Mouse (Mus musculus) forebrain, postnatal 0 days (tissue): ENCODE measurements around the gene Nxpe4. TPM values are rescaled to one million over a fixed set of nuclear protein-coding genes. Genes with fewer than 3 reads are reported as not detected.

Experiments used
- ATAC-seq: fragments of 200-750 bp; cut with Nextera tagmentation; 2 replicates; pipeline ENCODE4 v1.8.0; 2017; ENCODE audit warnings: mild to moderate bottlenecking, moderate library complexity
- DNase-seq: peaks from one replicate; pipeline ENCODE4 v3.0.0-alpha.2; 2015
- H3K27ac ChIP-seq: fragments of 300-500 bp; sonication (generic); 2 replicates; pipeline ENCODE4 v1.5.1; 2014; ENCODE audit warnings: low read depth, mild to moderate bottlenecking, antibody characterized with exemption, low read length, moderate library complexity, mixed read lengths
- H3K27me3 ChIP-seq: fragments of 300-500 bp; sonication (generic); 2 replicates; pipeline ENCODE4 v1.6.1; 2014; ENCODE audit warnings: mild to moderate bottlenecking, low read length, mixed read lengths; ENCODE audit not compliant: insufficient read depth
- H3K36me3 ChIP-seq: fragments of 300-500 bp; sonication (generic); 2 replicates; pipeline ENCODE4 v1.6.1; 2014; ENCODE audit warnings: mild to moderate bottlenecking, moderate library complexity; ENCODE audit not compliant: insufficient read depth
- H3K4me1 ChIP-seq: fragments of 300-500 bp; sonication (generic); 2 replicates; pipeline ENCODE4 v1.6.1; 2014; ENCODE audit warnings: antibody characterized with exemption; ENCODE audit not compliant: insufficient read depth
- H3K4me2 ChIP-seq: fragments of 300-500 bp; sonication (generic); 2 replicates; pipeline ENCODE4 v1.6.1; 2014; ENCODE audit warnings: low read depth, mild to moderate bottlenecking, moderate library complexity
- H3K4me3 ChIP-seq: fragments of 300-500 bp; sonication (generic); 2 replicates; pipeline ENCODE4 v1.5.1; 2014; ENCODE audit warnings: low read depth, low read length, mixed read lengths
- H3K9ac ChIP-seq: fragments of 300-500 bp; sonication (generic); 2 replicates; pipeline ENCODE4 v1.6.1; 2014; ENCODE audit warnings: mild to moderate bottlenecking
- H3K9me3 ChIP-seq: fragments of 300-500 bp; sonication (generic); 2 replicates; pipeline ENCODE4 v1.6.1; 2016; ENCODE audit warnings: low read length
- CTCF ChIP-seq: sonication (generic); IDR thresholded peaks from 2 replicates; pipeline ENCODE4 v1.5.1; 2016; ENCODE audit warnings: antibody characterized with exemption, control low read depth, low read depth
- WGBS: fragments of 180-500 bp; shearing (Covaris S2); extraction: QIAGEN DNeasy Blood & Tissue Kit; methylation state at CpG from one replicate; pipeline ENCODE4 v1.1.7; 2014; 5-methylcytosine and 5-hydroxymethylcytosine counted together
- polyA plus RNA-seq: library from polyadenylated mRNA; unstranded; fragments of >200 nt; fragmentation: Nextera tagmentation; extraction: Ambion mirVana; gene quantifications from 2 replicates; pipeline ENCODE4 v1.2.1, GENCODE M21; 2015
- total RNA-seq: library from RNA; depleted of rRNA; stranded (reverse); fragments of >200 nt; gene quantifications from 2 replicates; pipeline ENCODE4 v1.2.3, GENCODE M21; 2014

The Nxpe4 gene
- total and polyA plus RNA-seq, 2 experiments from 2014 or later, result 8.3 to 20.2 TPM

GRCm38 (mm10) chr9:48257741-48258423 lies 96.1 kb downstream of the Nxpe4 start:
- Histone ChIP-seq H3K9ac (no peak overlapping the region), H3K4me3 (no peak overlapping the region), H3K4me2 (no peak overlapping the region), H3K27ac (no peak overlapping the region), H3K9me3 (no peaks in the 10 kb centered on the region), H3K4me1 (no peaks in the 10 kb centered on the region), H3K27me3 (no peaks in the 10 kb centered on the region), H3K36me3 (no peaks in the 10 kb centered on the region)
- peak; percentile 76; the same call in 1 of the 2 replicates for ATAC-seq
- peak; percentile 93 for DNase-seq
- 33% methylated on average over 12 of the region's 12 CpGs for WGBS
- TF ChIP-seq CTCF, result peak; percentile 88

DNA sequence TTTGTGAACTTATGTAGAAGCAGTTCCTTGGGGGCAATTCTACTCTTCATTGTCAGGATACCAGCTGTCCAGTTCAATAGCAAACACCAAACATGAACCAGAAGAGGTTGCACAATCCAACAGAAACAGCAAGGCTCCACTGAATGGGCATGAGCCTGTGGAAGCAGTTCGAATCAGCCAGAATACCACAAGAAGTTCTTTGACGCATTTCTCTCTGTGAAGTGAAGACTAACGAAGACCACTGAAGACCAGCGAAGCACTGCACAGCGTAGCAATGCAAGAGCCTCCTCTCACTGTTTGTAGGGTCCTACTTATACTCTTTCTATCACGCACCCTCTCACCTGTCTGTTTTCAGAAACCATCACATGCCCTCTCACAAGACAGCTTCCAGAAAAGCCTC lies 102.8 kb downstream of the Nxpe4 start:
- Histone ChIP-seq H3K9me3 (no peaks in the 10 kb centered on the region), H3K4me3 (no peak overlapping the region), H3K36me3 (no peaks in the 10 kb centered on the region), H3K27me3 (no peaks in the 10 kb centered on the region), H3K4me1 (peaks cover 5% of the 10 kb centered on the region), H3K27ac (no peak overlapping the region), H3K9ac (no peak overlapping the region), H3K4me2 (no peak overlapping the region)
- ATAC-seq, result no peak
- WGBS, result 76% methylated on average over 6 of the region's 6 CpGs
- TF ChIP-seq CTCF, result no peak
- DNase-seq, result no peak

- DNase-seq (no peak), ATAC-seq (no peak)
- Histone ChIP-seq H3K4me2 (no peak overlapping the region), H3K9me3 (no peaks in the 10 kb centered on the region), H3K9ac (no peak overlapping the region), H3K4me3 (no peak overlapping the region), H3K27ac (no peak overlapping the region), H3K27me3 (no peaks in the 10 kb centered on the region), H3K4me1 (peaks cover 5% of the 10 kb centered on the region), H3K36me3 (no peaks in the 10 kb centered on the region)
- WGBS, result 36% methylated on average over 4 of the region's 4 CpGs
- no peak for TF ChIP-seq CTCF
These were observed 103.7 kb downstream of the Nxpe4 start for GRCm38 (mm10) chr9:48265491-48265890.

GRCm38 (mm10) chr9:48266286-48267027 lies 104.6 kb downstream of the Nxpe4 start:
- Histone ChIP-seq H3K9ac (peak overlapping the region; percentile 44), H3K4me2 (peak overlapping the region; percentile 92), H3K27me3 (no peaks in the 10 kb centered on the region), H3K36me3 (no peaks in the 10 kb centered on the region), H3K4me3 (peak overlapping the region; percentile 43), H3K9me3 (no peaks in the 10 kb centered on the region), H3K4me1 (peaks cover 5% of the 10 kb centered on the region), H3K27ac (no peak overlapping the region)
- peak; percentile 90 for DNase-seq
- WGBS, result 9% methylated on average over 21 of the region's 21 CpGs
- peak; percentile 85 for TF ChIP-seq CTCF
- peak; percentile 93 for ATAC-seq

GRCm38 (mm10) chr9:48267028-48267441 lies 105.2 kb downstream of the Nxpe4 start:
- H3K4me3 ChIP-seq, result peak overlapping the region; percentile 43
- peak overlapping the region; percentile 44 for H3K9ac ChIP-seq
- DNase-seq (no peak), ATAC-seq (peak; percentile 82)
- no peaks in the 10 kb centered on the region for H3K36me3 ChIP-seq
- WGBS, result under 1% methylated on average over 16 of the region's 16 CpGs
- H3K9me3 ChIP-seq, result no peaks in the 10 kb centered on the region
- no peak overlapping the region for H3K27ac ChIP-seq
- no peaks in the 10 kb centered on the region for H3K27me3 ChIP-seq
- peak overlapping the region; percentile 92 for H3K4me2 ChIP-seq
- peaks cover 5% of the 10 kb centered on the region for H3K4me1 ChIP-seq
- no peak for TF ChIP-seq CTCF

DNA sequence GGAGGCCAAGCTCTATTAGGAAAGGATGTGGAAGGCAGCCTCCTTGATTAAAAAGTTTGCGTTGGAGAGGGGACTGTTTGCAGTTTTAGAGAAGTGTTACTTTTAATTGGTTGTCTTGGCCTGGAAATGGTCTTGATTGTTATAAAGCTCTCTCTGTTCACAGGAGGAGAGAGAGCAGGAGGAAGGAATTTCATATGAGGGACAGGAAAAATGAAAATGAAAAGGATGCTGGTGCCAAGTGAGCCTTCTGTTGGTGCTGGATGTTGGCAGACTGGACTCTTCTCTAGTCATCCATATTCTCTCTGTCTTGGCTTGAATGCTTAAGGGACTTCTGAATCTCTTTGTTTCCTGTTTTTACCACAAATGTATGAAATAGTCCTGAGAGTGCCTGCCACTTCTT lies 106.1 kb downstream of the Nxpe4 start:
- no peak overlapping the region for H3K9ac ChIP-seq
- H3K9me3 ChIP-seq, result no peaks in the 10 kb centered on the region
- peak; percentile 52; the same call in 1 of the 2 replicates for ATAC-seq
- H3K4me3 ChIP-seq, result no peak overlapping the region
- WGBS, result 37% methylated on average over 1 of the region's 1 CpGs
- no peak overlapping the region for H3K4me2 ChIP-seq
- no peak for TF ChIP-seq CTCF
- DNase-seq, result peak; percentile 71
- H3K36me3 ChIP-seq, result no peaks in the 10 kb centered on the region
- peaks cover 5% of the 10 kb centered on the region for H3K4me1 ChIP-seq
- H3K27me3 ChIP-seq, result no peaks in the 10 kb centered on the region
- H3K27ac ChIP-seq, result no peak overlapping the region

GRCm38 (mm10) chr9:48276831-48277230 lies 115.0 kb downstream of the Nxpe4 start:
- Histone ChIP-seq H3K27me3 (no peaks in the 10 kb centered on the region), H3K27ac (no peak overlapping the region), H3K9me3 (no peaks in the 10 kb centered on the region), H3K4me1 (no peaks in the 10 kb centered on the region), H3K9ac (no peak overlapping the region), H3K36me3 (no peaks in the 10 kb centered on the region), H3K4me2 (peak overlapping the region; percentile 8; the same call in 1 of the 2 replicates), H3K4me3 (no peak overlapping the region)
- TF ChIP-seq CTCF, result no peak
- peak; percentile 76 for ATAC-seq
- 77% methylated on average over 15 of the region's 15 CpGs for WGBS
- DNase-seq, result peak; percentile 63
